Mouse (Mus musculus) layer of hippocampus, postnatal 14 days (tissue): Measurements from ENCODE around the gene Olfr324. TPM values are rescaled to one million over a fixed set of nuclear protein-coding genes. Genes with fewer than 3 reads are reported as not detected.
A peak's percentile ranks its signal among the peaks of the same experiment; 100 is the strongest.

Experiments used
- DNase-seq, 2 experiments: peaks; one replicate each; pipeline ENCODE4 v3.0.0; 2021 to 2022; ENCODE audit warnings: low spot score in 2 of 2, mixed read lengths in 1 of 2
- long read RNA-seq, 2 experiments: library from polyadenylated mRNA; stranded (forward); transcript quantifications; one replicate each; pipeline ENCODE4 v2.0.0; 2021
- total RNA-seq, 2 experiments: library from RNA; stranded (reverse); gene quantifications; 2 replicates each; pipeline ENCODE4 v1.2.3; 2021

Olfr324 gene
- not detected for total RNA-seq
- long read RNA-seq, experiment 1, result 0 reads
- long read RNA-seq, experiment 2, result 0 reads

DNA sequence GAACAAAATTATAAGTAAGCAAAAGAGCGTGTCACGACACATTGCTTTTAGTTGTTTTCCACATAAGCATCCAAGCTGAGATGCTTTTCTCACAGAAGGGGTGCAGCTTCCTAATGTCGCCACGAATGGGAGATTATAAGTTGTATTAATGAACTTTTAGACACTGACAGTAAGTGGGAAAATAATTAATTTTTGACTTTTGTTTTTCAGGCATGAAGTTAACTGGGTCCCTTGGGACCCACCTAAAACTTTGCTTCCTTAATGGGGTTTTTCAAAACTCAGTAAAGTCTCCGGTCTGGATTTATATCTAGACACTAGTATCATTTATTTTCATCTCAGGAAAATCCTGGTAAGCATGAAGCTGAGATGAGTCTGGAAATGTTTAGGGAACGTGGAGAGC lies at the start of gene Olfr324:
Gene Olfr324 (plus strand): TSS at position 301 of the 400 bp plus-strand sequence.
- no peak for DNase-seq

DNA sequence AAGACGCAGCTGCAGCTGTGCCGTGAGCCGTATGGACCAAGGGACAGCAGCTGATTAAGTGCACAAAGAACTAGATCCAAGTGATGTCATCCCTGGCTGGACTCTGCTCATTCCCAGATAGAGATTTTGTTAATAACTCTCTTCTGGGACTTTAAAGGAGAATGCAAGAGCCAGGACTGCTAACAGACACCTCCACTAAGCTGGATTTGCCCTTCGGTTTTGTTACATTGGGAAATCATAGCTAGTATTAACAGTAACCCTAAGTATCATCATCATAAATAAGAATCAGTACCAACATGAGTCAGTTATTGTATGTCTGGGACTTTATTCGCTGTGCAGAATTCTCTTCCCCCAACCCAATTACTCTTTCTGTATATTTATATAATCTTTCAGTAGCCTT lies 48.6 kb upstream of the Olfr324 start, which contains the start of gene Olfr329-ps:
Gene Olfr329-ps (minus strand): TSS at position 101 of the 400 bp plus-strand sequence.
- no peak for DNase-seq

DNA sequence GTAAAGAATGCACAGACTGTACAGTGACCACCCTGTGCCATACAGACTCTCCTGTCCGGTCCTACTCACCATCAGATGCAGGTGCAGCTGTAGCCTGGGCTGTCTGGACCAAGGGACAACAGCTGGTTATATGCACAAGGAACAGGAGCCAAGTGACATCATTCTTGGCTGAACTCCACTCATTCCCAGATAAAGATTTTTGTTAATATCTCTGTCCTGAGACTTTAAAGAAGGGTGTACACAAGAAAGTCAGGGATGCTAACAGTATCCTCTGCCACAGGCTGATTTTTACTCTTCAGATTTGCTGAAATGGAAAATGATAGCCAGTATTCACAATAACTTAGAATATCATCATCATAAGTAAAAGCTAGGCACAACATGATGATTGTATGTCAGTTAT lies 39.4 kb upstream of the Olfr324 start, which contains the start of gene Olfr328:
Gene Olfr328 (minus strand): TSS at position 101 of the 400 bp plus-strand sequence.
- no peak for DNase-seq

DNA sequence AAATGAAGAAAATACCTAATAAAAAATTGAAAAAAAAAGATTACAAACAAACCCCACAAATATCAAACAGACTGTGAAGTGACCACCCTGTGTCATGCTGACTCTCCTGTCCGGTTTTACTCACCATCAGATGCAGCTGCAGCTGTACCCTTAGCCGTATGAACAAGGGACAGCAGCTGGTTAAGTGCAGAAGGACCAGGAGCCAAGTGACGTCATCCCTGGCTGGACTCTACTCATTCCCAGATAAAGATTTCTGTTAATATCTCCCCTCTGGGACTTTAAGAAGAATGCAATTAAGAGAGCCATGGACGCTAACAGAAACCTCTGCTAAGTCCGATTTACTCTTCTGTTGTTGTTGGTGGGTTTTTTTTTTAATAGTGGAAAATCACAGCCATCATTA lies 24.5 kb upstream of the Olfr324 start, which contains the start of gene Olfr224:
Gene Olfr224 (minus strand): TSS at position 149 of the 400 bp plus-strand sequence.
- DNase-seq, result no peak

- DNase-seq, result no peak
Observed at GRCm38 (mm10) chr11:58577430-58577829, 17.5 kb upstream of the Olfr324 start, which contains the start of gene Olfr325. Gene Olfr325, plus strand, starts transcription at chr11:58577730.

- DNase-seq, result peak; percentile 21 to 85
Observed at GRCm38 (mm10) chr11:58578636-58579035, 16.3 kb upstream of the Olfr324 start.

GRCm38 (mm10) chr11:58587898-58588348 lies 7.0 kb upstream of the Olfr324 start:
- DNase-seq, result peak; percentile 29 to 38

GRCm38 (mm10) chr11:58588620-58589250 lies 6.2 kb upstream of the Olfr324 start:
- peak in 1 of 2 experiments; percentile 20 for DNase-seq

GRCm38 (mm10) chr11:58597837-58598236 lies 2.9 kb downstream of the Olfr324 start:
- no peak for DNase-seq

- DNase-seq, result no peak
Observed at GRCm38 (mm10) chr11:58602062-58602461, 7.1 kb downstream of the Olfr324 start.

DNA sequence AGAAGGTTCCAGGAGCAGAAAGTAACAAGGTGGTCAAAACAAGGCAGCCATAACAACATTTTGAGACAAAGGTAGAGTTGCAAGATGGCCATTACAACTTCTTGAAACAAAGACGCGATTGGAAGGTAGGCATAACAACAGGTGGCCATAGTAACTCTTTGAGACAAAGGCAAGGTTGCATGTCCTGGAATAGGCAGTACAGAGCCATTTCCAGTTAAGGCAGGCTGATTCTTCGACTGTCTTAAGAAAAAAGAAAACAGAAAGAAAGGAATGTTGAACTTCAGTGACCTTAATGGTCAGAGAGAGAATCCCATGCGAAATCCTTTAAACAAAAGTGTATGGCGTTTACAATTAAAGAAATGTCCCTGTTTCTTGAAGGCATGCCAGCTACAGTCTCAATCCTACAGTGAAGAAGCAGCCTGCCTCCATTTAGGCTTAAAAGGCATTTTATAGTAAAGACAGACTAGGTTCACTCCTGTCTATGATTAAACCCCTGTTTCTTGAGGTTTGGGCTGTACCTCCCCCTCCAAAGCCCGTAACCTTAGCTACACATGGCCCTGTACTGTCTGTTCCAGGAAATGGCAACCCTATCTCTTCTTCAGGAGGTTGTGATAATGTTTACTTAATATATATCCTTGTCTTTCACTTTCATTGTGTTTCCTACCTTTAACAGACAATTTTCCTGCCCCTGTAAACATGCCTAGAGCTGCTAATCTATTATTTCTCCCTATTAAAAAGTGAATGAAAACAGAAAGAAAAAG lies 8.1 kb downstream of the Olfr324 start:
- DNase-seq, result no peak

DNA sequence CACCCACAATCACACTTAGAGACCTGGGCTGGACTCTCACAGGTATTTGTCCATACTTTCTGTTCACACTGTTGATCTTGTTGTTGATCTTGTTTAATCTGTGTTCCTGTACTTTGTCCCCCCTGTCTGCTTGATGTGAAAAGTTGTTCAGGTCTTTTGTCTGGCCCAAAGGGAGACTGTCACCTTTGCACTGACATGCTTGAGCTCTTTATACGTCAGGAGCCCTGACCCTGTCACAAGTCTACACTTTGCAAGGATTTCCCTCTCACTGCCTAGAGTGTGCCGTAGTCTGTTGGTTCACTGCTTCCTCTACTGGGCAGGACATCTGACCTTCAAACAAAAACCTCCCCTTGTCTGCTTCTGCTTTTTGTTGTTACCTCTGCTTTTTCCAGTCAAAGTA lies 9.8 kb downstream of the Olfr324 start:
- no peak for DNase-seq

- no peak for DNase-seq
Observed at GRCm38 (mm10) chr11:58605228-58605627, 10.3 kb downstream of the Olfr324 start.

GRCm38 (mm10) chr11:58606177-58606919 lies 11.4 kb downstream of the Olfr324 start:
- no peak for DNase-seq

DNA sequence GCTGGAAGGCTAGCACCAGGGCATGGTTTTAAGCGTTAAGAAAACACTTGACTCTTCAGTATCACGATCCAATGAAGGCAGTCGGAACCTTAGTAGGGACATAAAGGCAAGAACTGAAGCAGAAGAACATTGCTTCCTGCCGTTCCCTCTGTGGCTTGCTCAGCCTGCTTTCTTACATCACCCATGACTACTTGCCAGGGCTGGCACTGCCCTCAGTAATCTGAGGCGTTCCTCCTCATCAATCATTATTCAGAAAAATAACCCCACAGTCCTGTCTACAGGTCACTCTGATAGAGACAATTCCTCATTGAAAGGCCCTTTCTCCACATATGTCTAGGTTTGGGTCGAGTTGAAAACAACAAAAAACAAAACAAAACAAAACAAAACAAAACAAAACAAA lies 12.1 kb downstream of the Olfr324 start:
- no peak for DNase-seq

GRCm38 (mm10) chr11:58613359-58613758 lies 18.4 kb downstream of the Olfr324 start:
- no peak for DNase-seq

GRCm38 (mm10) chr11:58614526-58614925 lies 19.6 kb downstream of the Olfr324 start:
- DNase-seq, result no peak

DNA sequence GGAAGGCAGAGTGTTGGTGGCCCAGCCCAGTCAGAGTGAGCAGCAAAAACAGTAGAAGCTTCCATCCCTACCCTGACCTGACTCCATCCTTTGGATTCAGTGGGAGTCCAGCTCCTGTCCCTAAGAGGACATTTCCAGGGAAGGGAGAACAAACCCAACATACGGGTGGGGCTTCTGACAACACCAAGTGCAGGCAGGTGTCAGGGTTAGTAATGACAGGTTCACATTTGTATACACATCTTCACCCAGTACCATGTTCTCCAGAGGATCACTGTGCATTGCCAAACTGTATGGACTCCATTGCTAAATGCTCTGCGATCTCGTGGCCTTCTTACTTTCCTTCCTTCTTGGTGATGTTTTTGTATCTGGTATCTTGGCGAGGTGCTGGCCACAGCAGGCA lies 21.1 kb downstream of the Olfr324 start, which contains the start of gene 2210407C18Rik:
Gene 2210407C18Rik (minus strand): TSS at position 101 of the 400 bp plus-strand sequence.
- DNase-seq, result no peak

GRCm38 (mm10) chr11:58618369-58618768 lies 23.5 kb downstream of the Olfr324 start:
- no peak for DNase-seq

- DNase-seq, result no peak
Observed at GRCm38 (mm10) chr11:58618793-58619192, 23.9 kb downstream of the Olfr324 start.

GRCm38 (mm10) chr11:58626146-58626545 lies 31.2 kb downstream of the Olfr324 start:
- DNase-seq, result no peak
